Mouse (Mus musculus) intestine, embryonic 16.5 days (tissue): ENCODE data around the gene Slc22a23. TPM values are rescaled to one million over a fixed set of nuclear protein-coding genes. Genes with fewer than 3 reads are reported as not detected.

Experiments used
- ATAC-seq: fragments of 200-750 bp; cut with Nextera tagmentation; 2 replicates; pipeline ENCODE4 v1.8.0; 2017; ENCODE audit warnings: moderate TSS enrichment, moderate library complexity
- H3K27ac ChIP-seq: fragments of 300-500 bp; sonication (generic); 2 replicates; pipeline ENCODE4 v1.5.1; 2014; ENCODE audit warnings: mild to moderate bottlenecking, low read length
- H3K27me3 ChIP-seq: fragments of 300-500 bp; sonication (generic); replicated peaks from 2 replicates; pipeline ENCODE4 v1.6.1; 2014; ENCODE audit warnings: low read length, control low read depth, mixed read lengths; ENCODE audit not compliant: control insufficient read depth, insufficient read depth
- H3K36me3 ChIP-seq: fragments of 300-500 bp; sonication (generic); 2 replicates; pipeline ENCODE4 v1.6.1; 2014; ENCODE audit warnings: low read length, control low read depth; ENCODE audit not compliant: control insufficient read depth, insufficient read depth
- H3K4me1 ChIP-seq: fragments of 300-500 bp; sonication (generic); 2 replicates; pipeline ENCODE4 v1.6.1; 2014; ENCODE audit warnings: low read length, control low read depth, mixed read lengths; ENCODE audit not compliant: control insufficient read depth, insufficient read depth
- H3K4me2 ChIP-seq: fragments of 300-500 bp; sonication (generic); 2 replicates; pipeline ENCODE4 v1.6.1; 2014; ENCODE audit warnings: low read depth, low read length, control low read depth
- H3K4me3 ChIP-seq: fragments of 300-500 bp; sonication (generic); 2 replicates; pipeline ENCODE4 v1.5.1; 2014; ENCODE audit warnings: mild to moderate bottlenecking, low read length
- H3K9ac ChIP-seq: fragments of 300-500 bp; sonication (generic); 2 replicates; pipeline ENCODE4 v1.6.1; 2014; ENCODE audit warnings: low read depth, low read length
- H3K9me3 ChIP-seq: fragments of 300-500 bp; sonication (generic); 2 replicates; pipeline ENCODE4 v1.6.1; 2016; ENCODE audit warnings: low read length, control low read depth; ENCODE audit not compliant: control insufficient read depth
- WGBS: fragments of 180-500 bp; shearing (Covaris S2); extraction: QIAGEN DNeasy Blood & Tissue Kit; methylation state at CpG from one replicate; pipeline ENCODE4 v1.1.7; 2014; 5-methylcytosine and 5-hydroxymethylcytosine counted together
- polyA plus RNA-seq: library from polyadenylated mRNA; unstranded; fragments of >200 nt; fragmentation: Nextera tagmentation; extraction: Ambion mirVana; gene quantifications from 2 replicates; pipeline ENCODE4 v1.2.1, GENCODE M21; 2015

Gene Slc22a23
- polyA plus RNA-seq, 1 experiment from 2014 or later, result 2.2 TPM

DNA sequence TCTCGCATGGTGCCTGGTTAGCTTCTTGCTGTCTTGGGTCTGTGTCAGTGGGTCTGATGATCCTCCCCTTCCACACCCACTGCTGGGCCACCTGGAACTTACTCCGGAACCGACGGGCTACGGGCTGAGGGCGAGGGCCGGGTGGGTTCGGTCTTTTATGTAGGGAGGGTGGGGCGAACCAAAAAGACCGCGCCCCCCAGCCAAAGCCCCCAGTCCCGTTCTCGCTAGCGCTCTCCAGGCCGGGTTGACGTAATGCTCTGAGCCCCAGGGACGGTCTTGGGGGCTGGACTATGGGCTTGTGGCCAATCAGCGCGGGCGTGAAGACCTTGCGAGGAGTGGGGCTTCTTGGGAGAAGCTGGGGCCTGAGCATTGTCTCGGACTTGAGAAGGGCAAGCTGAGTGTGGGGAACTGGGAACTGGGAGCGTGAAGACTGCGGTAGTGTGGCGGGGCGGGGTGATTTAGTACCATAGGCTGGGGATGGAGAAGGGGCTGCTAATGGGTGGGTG is 214.7 kb downstream of the Slc22a23 start, which contains the start of gene Tubb2b:
Gene Tubb2b, minus strand, starts transcription at position 241 of the 506 bp plus-strand sequence.
- WGBS, result under 1% methylated on average over 26 of the region's 26 CpGs
- Histone ChIP-seq H3K4me1 (peaks cover 21% of the 10 kb centered on the region), H3K27me3 (peaks cover 3% of the 10 kb centered on the region; the same call in 1 of the 2 replicates), H3K4me2 (peak within 1 kb of the TSS; percentile 96), H3K36me3 (no peaks in the 10 kb centered on the region), H3K9me3 (no peaks in the 10 kb centered on the region), H3K9ac (peak within 1 kb of the TSS; percentile 71), H3K27ac (peak within 1 kb of the TSS; percentile 61), H3K4me3 (peak within 1 kb of the TSS; percentile 75)
- peak; percentile 89 for ATAC-seq

DNA sequence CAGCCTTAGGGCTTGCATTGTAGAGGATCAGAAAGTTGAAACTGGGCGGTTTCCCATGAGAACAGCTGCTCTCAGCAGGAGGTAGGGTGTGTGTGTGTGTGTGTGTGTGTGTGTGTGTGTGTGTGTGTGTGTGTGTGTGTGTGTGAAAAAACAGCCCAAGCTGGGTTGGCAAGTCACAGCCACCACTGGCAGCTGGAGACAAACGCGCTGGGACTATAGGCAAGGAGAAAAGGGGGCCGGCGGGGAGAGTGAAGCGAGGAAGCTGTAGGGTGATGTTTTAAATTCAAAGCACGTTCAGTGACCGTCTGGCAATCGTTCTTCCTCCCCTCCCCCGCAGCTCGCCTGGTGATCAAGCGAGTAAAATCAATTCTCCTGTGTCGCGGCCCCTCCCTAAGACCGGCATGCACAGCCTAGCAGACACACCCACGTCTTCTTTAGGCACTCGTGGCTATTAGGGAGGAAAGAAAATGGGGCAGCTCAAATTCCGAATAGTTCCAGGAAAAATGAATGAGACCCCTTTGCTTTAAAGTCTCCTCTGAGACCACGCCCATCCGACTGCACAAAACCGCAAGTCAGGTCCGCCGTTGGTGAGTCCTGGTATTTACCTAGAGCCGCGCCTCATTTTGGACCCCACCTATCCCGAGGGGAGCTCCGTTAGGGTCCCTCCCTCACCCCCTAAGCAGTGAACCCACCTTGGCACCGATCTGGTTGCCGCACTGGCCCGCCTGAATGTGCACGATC is 215.3 kb downstream of the Slc22a23 start:
- WGBS, result under 1% methylated on average over 31 of the region's 31 CpGs
- peak overlapping the region; percentile 51; the same call in 1 of the 2 replicates for H3K27ac ChIP-seq
- peak; percentile 27 for ATAC-seq
- no peaks in the 10 kb centered on the region for H3K9me3 ChIP-seq
- peak overlapping the region; percentile 96 for H3K4me2 ChIP-seq
- H3K36me3 ChIP-seq, result no peaks in the 10 kb centered on the region
- H3K4me1 ChIP-seq, result peaks cover 21% of the 10 kb centered on the region
- H3K4me3 ChIP-seq, result peak overlapping the region; percentile 75
- H3K27me3 ChIP-seq, result peaks cover 3% of the 10 kb centered on the region; the same call in 1 of the 2 replicates
- peak overlapping the region; percentile 71 for H3K9ac ChIP-seq

Other genes starting within 250 kb of the Slc22a23 start
- gene Tubb2b, start 214.7 kb downstream of the Slc22a23 start, polyA plus RNA-seq, result 30.4 and 36.0 TPM in 2 replicates
- gene Psmg4, start 182.2 kb downstream of the Slc22a23 start, polyA plus RNA-seq, result 66.7 and 67.2 TPM in 2 replicates